Mouse (Mus musculus) small intestine, adult 2 months (tissue): Measurements from ENCODE around the gene Wdr63.

Experiments used
- CTCF ChIP-seq: fragments of 200-500 bp; IDR thresholded peaks from 2 replicates; pipeline ENCODE4 v1.5.1; 2012; ENCODE audit warnings: low read depth, mild to moderate bottlenecking, control low read depth, inconsistent platforms, low read length, moderate library complexity, mixed read lengths; ENCODE audit not compliant: insufficient replicate concordance, insufficient read length; ENCODE audit errors: extremely low read depth
- POLR2A ChIP-seq: fragments of 200-500 bp; IDR thresholded peaks from 2 replicates; pipeline ENCODE4 v1.6.1; 2012; ENCODE audit warnings: low read depth, mild to moderate bottlenecking, control low read depth, inconsistent platforms, low read length, moderate library complexity

GRCm38 (mm10) chr3:146156811-146157210 is 48.9 kb upstream of the Wdr63 start:
- no peak for TF ChIP-seq CTCF
- no peak for TF ChIP-seq POLR2A
